Mouse (Mus musculus) limb, embryonic 15.5 days (tissue): ENCODE measurements at regions not wholly inside any gene's neighbourhood (a gene's known extent, or its start where the extent isn't known, plus 50 kb on each side); places are given as distances from the start of the nearest gene placed in this dataset.

Source experiments
- ATAC-seq: fragments of 200-750 bp; cut with Nextera tagmentation; 2 replicates; pipeline ENCODE4 v1.8.0; 2017; ENCODE audit warnings: low read depth, moderate TSS enrichment; ENCODE audit not compliant: insufficient number of reproducible peaks, low FRiP score, low TSS enrichment
- H3K27ac ChIP-seq: fragments of 300-500 bp; sonication (generic); 2 replicates; pipeline ENCODE4 v1.5.1; 2015; ENCODE audit warnings: moderate library complexity, mild to moderate bottlenecking, inconsistent platforms
- H3K27me3 ChIP-seq: fragments of 300-500 bp; sonication (generic); 2 replicates; pipeline ENCODE4 v1.6.1; 2015; ENCODE audit warnings: inconsistent platforms
- H3K36me3 ChIP-seq: fragments of 300-500 bp; sonication (generic); 2 replicates; pipeline ENCODE4 v1.6.1; 2015; ENCODE audit warnings: inconsistent platforms
- H3K4me1 ChIP-seq: fragments of 300-500 bp; sonication (generic); 2 replicates; pipeline ENCODE4 v1.6.1; 2015; ENCODE audit warnings: inconsistent platforms
- H3K4me2 ChIP-seq: fragments of 300-500 bp; sonication (generic); 2 replicates; pipeline ENCODE4 v1.6.1; 2015; ENCODE audit warnings: mild to moderate bottlenecking, inconsistent platforms
- H3K4me3 ChIP-seq: fragments of 300-500 bp; sonication (generic); 2 replicates; pipeline ENCODE4 v1.5.1; 2015; ENCODE audit warnings: mild to moderate bottlenecking, inconsistent platforms
- H3K9ac ChIP-seq: fragments of 300-500 bp; sonication (generic); 2 replicates; pipeline ENCODE4 v1.6.1; 2015; ENCODE audit warnings: inconsistent platforms
- H3K9me3 ChIP-seq: fragments of 300-500 bp; sonication (generic); 2 replicates; pipeline ENCODE4 v1.6.1; 2016; ENCODE audit warnings: inconsistent platforms
- WGBS: fragments of 180-500 bp; shearing (Covaris S2); methylation state at CpG from one replicate; pipeline ENCODE4 v1.1.7; 2015; 5-methylcytosine and 5-hydroxymethylcytosine counted together

DNA sequence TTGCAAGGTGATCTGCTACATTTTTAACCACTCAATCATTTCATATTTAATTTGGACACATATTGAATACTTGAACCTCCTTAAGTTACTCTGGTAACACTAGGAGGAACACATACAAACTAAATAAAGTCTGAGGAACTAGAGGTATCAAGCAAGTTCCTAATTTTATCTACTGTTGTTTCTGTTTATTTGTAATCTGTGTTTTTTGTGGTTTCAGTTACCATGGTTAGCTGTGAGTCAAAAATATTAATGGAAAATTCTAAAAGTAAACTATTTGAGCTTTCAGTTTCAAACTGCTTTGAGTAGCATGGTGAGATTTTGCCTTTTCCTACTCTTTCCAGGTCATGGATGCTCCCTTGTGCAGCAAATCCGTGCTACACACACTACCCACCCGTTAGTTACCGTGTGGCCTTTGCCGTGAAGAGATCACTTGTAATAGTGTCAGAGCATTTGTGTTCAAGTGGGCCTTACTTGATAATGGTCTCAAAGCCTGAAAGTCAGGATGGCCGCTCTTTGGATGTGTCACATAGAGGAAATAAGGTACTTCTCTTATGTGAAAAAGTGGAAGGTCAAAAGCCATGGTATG, 177.0 kb upstream of the Stt3b start:
- H3K27me3 ChIP-seq = no peaks in the 10 kb centered on the region; the same call in 1 of the 2 replicates
- no peaks in the 10 kb centered on the region for H3K9me3 ChIP-seq
- no peaks in the 10 kb centered on the region for H3K4me1 ChIP-seq
- ATAC-seq = no peak
- H3K4me2 ChIP-seq = no peak overlapping the region
- H3K36me3 ChIP-seq = no peaks in the 10 kb centered on the region
- WGBS = 92% methylated on average over 5 of the region's 5 CpGs
- no peak overlapping the region for H3K4me3 ChIP-seq
- no peak overlapping the region for H3K9ac ChIP-seq
- no peak overlapping the region for H3K27ac ChIP-seq

GRCm38 (mm10) chr9:115488913-115489809, 178.9 kb upstream of the Stt3b start:
- 82% methylated on average over 9 of the region's 9 CpGs for WGBS
- no peaks in the 10 kb centered on the region for H3K4me1 ChIP-seq
- no peaks in the 10 kb centered on the region for H3K36me3 ChIP-seq
- H3K9ac ChIP-seq = no peak overlapping the region
- H3K27me3 ChIP-seq = no peaks in the 10 kb centered on the region; the same call in 1 of the 2 replicates
- no peak overlapping the region for H3K4me2 ChIP-seq
- no peak for ATAC-seq
- no peak overlapping the region for H3K4me3 ChIP-seq
- H3K9me3 ChIP-seq = no peaks in the 10 kb centered on the region
- no peak overlapping the region for H3K27ac ChIP-seq

DNA sequence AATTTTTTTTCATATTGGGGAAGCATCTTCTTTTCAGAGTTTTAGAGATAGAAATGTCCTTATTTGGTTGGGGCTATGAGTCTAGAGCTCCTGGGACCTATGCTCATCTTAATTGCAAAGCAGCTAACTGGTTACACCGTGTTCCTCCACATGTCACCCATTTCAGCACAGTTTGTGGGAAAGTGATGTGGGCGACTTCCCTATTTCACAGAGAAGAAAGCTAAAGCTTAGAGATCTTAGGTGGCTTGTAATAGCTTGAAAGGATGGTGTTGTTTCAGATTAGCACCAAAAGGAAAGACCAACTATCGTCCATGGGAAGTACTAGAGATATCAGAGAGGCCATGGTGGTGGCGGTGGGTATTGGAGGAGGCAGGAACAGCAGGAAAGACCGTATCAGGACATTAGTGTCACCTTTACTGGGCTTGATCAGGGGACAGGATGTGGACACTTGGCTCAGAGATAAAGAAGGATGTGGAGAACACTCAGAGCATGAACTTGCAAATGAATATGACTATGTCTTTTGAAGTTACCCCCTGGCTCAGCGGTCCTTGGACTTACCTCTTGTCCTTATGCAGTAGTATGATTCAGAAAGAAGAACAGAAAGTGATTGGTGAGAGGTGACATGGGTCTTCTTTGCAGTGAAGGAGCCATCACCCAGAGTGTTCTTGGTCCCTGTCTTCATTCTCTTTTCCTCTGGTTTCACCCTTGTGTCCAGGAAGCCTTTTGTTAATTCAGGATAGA, 182.4 kb upstream of the Stt3b start:
- Histone ChIP-seq H3K4me2 (no peak overlapping the region), H3K9ac (no peak overlapping the region), H3K9me3 (no peaks in the 10 kb centered on the region), H3K36me3 (no peaks in the 10 kb centered on the region), H3K27me3 (no peaks in the 10 kb centered on the region; the same call in 1 of the 2 replicates), H3K4me3 (no peak overlapping the region), H3K27ac (no peak overlapping the region), H3K4me1 (no peaks in the 10 kb centered on the region)
- WGBS = 80% methylated on average over 6 of the region's 6 CpGs
- no peak for ATAC-seq

DNA sequence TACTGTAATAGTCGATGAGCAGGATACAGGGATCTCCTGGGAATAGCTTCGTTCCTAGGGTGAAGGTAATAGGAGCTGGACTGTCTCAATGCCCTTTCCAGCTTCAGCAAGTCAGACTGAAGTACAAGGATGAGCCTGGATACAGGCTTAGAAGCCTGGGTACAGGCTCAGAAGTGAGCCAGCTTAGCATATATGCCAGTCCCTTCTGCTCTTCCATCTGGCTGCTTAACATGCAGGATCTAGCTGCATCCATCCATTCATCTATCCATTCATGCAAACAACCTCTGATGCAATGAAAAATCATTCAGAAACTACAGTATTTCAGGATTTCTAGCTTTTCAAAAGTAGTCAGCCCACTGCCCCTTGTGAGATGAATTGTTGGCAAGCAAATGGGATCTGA, 183.5 kb upstream of the Stt3b start:
- no peak for ATAC-seq

GRCm38 (mm10) chr9:115499536-115499935, 189.3 kb upstream of the Stt3b start:
- Histone ChIP-seq H3K36me3 (no peaks in the 10 kb centered on the region), H3K4me3 (no peak overlapping the region), H3K9me3 (no peaks in the 10 kb centered on the region), H3K27me3 (no peaks in the 10 kb centered on the region), H3K9ac (no peak overlapping the region), H3K4me2 (no peak overlapping the region), H3K4me1 (no peaks in the 10 kb centered on the region), H3K27ac (no peak overlapping the region)
- no peak for ATAC-seq
- 67% methylated on average over 3 of the region's 3 CpGs for WGBS

More for the DNA sequence above, 183.5 kb upstream of the Stt3b start:
- Histone ChIP-seq H3K4me2 (no peak overlapping the region), H3K9me3 (no peaks in the 10 kb centered on the region), H3K27ac (no peak overlapping the region), H3K4me1 (no peaks in the 10 kb centered on the region), H3K36me3 (no peaks in the 10 kb centered on the region), H3K9ac (no peak overlapping the region), H3K27me3 (no peaks in the 10 kb centered on the region; the same call in 1 of the 2 replicates), H3K4me3 (no peak overlapping the region)
- WGBS = 92% methylated on average over 2 of the region's 2 CpGs

DNA sequence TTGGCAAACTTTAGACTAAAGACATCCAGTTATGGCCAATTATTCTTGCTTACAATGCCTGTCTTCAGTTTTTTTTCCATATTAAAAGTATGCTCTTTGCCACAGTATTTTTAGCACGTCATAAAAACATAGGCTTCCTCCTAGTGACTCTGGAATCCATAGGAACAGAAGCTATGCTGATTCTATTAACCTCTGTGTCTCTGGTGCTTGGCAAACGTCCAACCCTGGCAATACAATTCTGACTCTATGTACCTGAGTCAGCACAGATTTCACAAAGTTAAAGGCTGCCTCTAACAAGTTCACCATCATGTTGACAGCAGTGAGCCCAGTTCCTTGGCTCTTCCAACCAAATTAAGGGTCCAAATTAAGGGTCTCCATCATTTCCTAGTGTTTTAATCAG, 194.6 kb upstream of the Stt3b start:
- no peak for ATAC-seq
- H3K27me3 ChIP-seq = no peaks in the 10 kb centered on the region

DNA sequence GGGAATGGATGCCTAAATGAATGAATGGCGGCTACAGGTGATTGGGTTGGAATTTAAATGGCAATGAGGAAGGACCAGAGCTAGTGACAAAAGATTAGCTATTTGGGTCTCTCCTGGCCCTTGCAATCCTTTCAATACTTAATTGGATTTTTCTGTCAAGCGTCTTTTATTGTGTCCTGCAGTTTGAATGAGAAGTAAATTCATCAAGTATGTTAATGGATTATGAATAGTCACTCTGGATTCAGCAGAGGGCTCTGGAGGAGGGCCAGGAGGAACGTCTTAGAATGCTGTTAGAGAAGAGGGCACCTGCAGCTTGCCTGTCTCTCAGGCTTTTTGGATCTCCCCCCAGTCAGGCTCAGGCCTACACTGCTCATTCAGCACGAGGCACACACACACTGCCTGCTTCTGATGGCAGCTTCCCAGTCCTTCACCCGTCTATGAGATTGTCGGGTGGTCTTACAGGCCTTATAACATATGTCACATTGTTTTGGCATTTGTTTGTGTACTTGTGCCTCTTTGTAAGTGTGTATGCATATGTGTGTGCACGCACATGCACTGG, 197.0 kb upstream of the Stt3b start:
- no peak overlapping the region for H3K4me2 ChIP-seq
- H3K9me3 ChIP-seq = no peaks in the 10 kb centered on the region
- no peak overlapping the region for H3K9ac ChIP-seq
- H3K36me3 ChIP-seq = no peaks in the 10 kb centered on the region
- no peak overlapping the region for H3K4me3 ChIP-seq
- no peaks in the 10 kb centered on the region for H3K27me3 ChIP-seq
- H3K27ac ChIP-seq = no peak overlapping the region
- 75% methylated on average over 7 of the region's 7 CpGs for WGBS
- H3K4me1 ChIP-seq = 0 out of 2 replicates have a peak, but pooled peaks cover 6% of the 10 kb centered on the region
- ATAC-seq = no peak

More for the DNA sequence above, 194.6 kb upstream of the Stt3b start:
- Histone ChIP-seq H3K4me3 (no peak overlapping the region), H3K9ac (no peak overlapping the region), H3K36me3 (no peaks in the 10 kb centered on the region), H3K9me3 (no peaks in the 10 kb centered on the region), H3K4me1 (0 out of 2 replicates have a peak, but pooled peaks cover 6% of the 10 kb centered on the region), H3K4me2 (no peak overlapping the region), H3K27ac (no peak overlapping the region)
- WGBS = 18% methylated on average over 2 of the region's 2 CpGs

- ATAC-seq = no peak
Measured at GRCm38 (mm10) chr9:115512835-115513629, 202.8 kb upstream of the Stt3b start.

GRCm38 (mm10) chr9:115517903-115518302, 207.7 kb upstream of the Stt3b start:
- no peak overlapping the region for H3K4me2 ChIP-seq
- no peaks in the 10 kb centered on the region for H3K4me1 ChIP-seq
- H3K36me3 ChIP-seq = no peaks in the 10 kb centered on the region
- no peak overlapping the region for H3K27ac ChIP-seq
- ATAC-seq = no peak
- H3K27me3 ChIP-seq = no peaks in the 10 kb centered on the region
- no peaks in the 10 kb centered on the region for H3K9me3 ChIP-seq
- H3K4me3 ChIP-seq = no peak overlapping the region
- H3K9ac ChIP-seq = no peak overlapping the region

More at GRCm38 (mm10) chr9:115512835-115513629, 202.8 kb upstream of the Stt3b start:
- 69% methylated on average over 16 of the region's 16 CpGs for WGBS
- Histone ChIP-seq H3K4me3 (no peak overlapping the region), H3K27ac (no peak overlapping the region), H3K4me2 (no peak overlapping the region), H3K36me3 (no peaks in the 10 kb centered on the region), H3K9me3 (no peaks in the 10 kb centered on the region), H3K9ac (no peak overlapping the region), H3K27me3 (no peaks in the 10 kb centered on the region), H3K4me1 (no peaks in the 10 kb centered on the region)

- Histone ChIP-seq H3K4me3 (no peak overlapping the region), H3K27me3 (no peaks in the 10 kb centered on the region), H3K4me1 (peaks cover 11% of the 10 kb centered on the region), H3K4me2 (no peak overlapping the region), H3K9ac (no peak overlapping the region), H3K9me3 (no peaks in the 10 kb centered on the region), H3K27ac (no peak overlapping the region), H3K36me3 (no peaks in the 10 kb centered on the region)
- 26% methylated on average over 3 of the region's 3 CpGs for WGBS
- ATAC-seq = no peak
Measured at GRCm38 (mm10) chr9:115524161-115524560, 213.9 kb upstream of the Stt3b start.

GRCm38 (mm10) chr9:115524591-115524990, 214.4 kb upstream of the Stt3b start:
- peaks cover 11% of the 10 kb centered on the region for H3K4me1 ChIP-seq
- WGBS = 19% methylated on average over 5 of the region's 5 CpGs
- no peak for ATAC-seq
- no peaks in the 10 kb centered on the region for H3K9me3 ChIP-seq
- H3K27me3 ChIP-seq = no peaks in the 10 kb centered on the region
- no peak overlapping the region for H3K4me3 ChIP-seq
- H3K4me2 ChIP-seq = no peak overlapping the region
- no peaks in the 10 kb centered on the region for H3K36me3 ChIP-seq
- no peak overlapping the region for H3K27ac ChIP-seq
- no peak overlapping the region for H3K9ac ChIP-seq
